Mouse (Mus musculus): ENCODE data around the gene Arhgap24.
"Not testable (repeated sequence)": the region's sequence is repeated elsewhere in the genome, so short reads cannot be mapped to it uniquely, and the experiment has no call there.

Arhgap24 gene

DNA sequence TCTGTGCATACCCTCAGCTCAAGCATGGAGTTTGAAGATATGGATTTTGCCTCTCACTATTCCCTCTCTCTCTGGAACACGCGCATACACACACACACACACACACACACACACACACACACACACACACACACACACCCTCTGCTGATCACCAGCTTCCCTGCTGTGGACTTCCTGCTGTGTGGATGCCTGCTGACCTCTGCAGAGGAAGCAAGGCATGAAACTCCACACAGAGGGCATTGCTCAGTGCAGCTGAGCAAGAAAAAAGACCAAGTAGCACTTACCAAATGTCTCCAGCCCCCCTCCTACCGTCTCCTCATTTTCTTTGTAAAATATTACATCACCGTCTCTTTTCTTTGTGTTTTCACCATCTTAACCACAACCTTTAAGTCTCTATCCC lies 310.1 kb downstream of the Arhgap24 start:
- no peak for DNase-seq (ENCODE audit: low read depth, low spot score)

DNA sequence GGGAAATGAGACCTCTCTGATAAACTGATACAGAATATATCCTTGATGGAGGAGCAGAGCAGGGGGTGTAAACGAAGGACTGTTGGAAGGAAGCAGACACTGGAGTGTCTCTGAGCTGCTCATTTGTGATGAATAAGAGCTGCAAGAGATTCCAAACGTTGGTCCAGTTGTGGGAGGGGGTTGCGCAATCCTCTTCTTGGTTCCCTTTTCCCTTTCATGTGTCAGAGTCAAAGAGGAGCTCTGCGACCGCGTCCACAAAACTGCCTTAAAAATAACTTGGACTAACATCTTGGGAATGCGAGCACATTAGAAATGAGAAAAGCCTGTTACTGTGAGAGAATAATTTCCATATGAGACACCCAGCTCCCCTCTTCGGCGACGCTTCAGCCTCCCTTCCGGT lies 312.3 kb downstream of the Arhgap24 start:
- no peak for DNase-seq (ENCODE audit: low read depth, low spot score)

DNA sequence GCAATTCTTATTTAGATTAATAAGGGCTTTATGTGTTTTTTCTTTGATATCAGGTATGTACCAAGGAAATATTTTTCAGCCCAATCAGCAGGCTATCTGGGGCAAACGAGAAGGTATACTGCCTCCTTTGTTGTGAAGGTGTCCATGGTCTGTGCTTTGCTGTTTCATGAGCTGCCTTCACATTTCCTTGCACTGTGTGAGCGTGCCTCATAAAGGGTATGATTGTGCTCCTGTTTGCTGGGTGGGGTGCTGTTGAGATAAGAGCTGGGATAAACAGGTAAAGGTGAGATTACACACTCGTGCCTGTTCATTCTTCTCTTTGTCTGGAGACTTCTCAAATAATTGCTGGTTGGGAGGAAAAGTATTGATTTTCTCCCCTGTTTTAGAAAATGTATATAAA lies 320.3 kb downstream of the Arhgap24 start:
- no peak for DNase-seq (ENCODE audit: low read depth, low spot score)

DNA sequence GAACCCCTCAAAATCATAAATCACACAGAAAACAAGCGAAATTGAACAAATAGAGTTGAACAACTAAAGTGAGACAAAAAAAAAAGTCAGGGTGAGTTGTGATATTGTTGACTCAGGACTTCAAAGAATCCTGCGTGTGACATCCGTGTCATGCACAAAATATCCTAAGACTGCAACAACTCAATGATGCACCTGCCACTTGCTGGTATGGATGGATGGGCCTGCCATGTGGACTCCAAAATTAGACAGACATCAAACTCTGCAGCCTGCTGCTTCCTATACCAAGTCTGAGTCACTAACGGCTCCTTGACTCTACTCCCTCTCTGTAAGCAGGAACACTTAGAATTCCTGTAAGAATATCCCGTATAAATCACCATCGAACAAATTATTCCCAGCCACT lies 321.6 kb downstream of the Arhgap24 start:
- DNase-seq (ENCODE audit: low read depth, low spot score): no peak

DNA sequence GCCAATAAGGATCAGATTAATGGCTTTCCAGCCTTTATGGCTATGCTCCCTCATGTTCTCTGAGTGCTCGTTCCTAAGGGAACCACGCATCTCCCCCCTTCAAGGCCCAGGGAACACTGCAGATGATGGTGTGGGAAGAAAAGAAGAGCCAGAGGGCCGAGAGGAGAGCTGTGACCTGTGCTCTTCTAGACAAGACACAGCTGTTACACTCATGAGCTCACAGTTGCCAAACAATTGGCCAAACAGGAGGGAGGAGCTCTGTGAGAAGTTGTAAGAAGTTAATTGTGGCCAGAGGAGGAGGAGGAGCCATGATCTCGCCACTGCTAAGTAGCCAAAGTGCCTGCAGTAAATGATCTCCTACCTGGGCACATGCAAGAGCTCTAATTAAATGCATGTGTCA lies 322.5 kb downstream of the Arhgap24 start:
- no peak for DNase-seq (ENCODE audit: low read depth, low spot score)

DNA sequence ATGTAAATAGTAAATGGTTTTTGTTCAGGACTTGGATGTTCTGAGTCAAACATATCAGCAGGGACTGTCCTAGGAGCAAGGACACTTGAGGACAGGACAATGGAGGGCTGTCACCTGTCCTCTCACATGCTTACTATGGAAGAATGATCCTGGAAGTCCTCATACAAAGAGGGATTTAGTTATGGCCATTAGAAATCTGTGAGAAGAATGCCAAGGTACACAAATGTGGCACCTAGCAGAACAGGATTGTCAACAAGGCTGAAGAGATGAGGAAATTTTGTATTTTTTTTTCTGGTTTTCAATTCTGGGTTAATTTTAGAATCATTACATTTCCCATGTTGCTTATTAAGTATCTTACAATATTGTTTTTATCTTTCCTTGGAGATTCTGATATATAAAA lies 326.3 kb downstream of the Arhgap24 start:
- DNase-seq (ENCODE audit: low read depth, low spot score): no peak

DNA sequence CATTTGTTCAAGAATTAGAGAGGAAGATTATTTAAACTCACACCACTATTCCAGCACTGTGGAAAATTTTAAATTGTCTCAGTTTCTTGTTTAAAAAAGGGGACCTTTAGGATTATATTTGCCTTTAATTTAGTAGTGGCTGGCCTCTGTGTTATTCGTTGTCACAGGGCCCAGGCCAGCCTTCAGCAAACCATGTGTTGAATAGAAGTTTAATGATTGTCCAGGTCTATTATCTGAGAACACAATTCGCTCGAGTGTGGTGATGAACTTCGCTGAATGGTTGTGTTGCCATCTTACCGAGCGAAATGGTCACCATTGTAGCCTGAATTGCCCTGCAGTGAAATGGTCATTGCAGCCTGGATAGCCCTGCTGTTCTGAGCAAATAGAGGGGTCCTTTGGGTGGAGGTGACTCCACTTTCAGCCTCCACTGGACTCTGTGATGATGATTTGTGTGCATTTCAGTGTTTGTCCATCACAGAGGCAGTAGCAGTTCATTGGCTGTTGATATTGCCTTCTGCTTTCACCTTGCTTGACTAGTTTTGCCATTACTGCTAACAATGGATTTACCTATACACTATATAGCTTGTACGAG lies 329.3 kb downstream of the Arhgap24 start:
- no peak for DNase-seq (ENCODE audit: low read depth, low spot score)

DNA sequence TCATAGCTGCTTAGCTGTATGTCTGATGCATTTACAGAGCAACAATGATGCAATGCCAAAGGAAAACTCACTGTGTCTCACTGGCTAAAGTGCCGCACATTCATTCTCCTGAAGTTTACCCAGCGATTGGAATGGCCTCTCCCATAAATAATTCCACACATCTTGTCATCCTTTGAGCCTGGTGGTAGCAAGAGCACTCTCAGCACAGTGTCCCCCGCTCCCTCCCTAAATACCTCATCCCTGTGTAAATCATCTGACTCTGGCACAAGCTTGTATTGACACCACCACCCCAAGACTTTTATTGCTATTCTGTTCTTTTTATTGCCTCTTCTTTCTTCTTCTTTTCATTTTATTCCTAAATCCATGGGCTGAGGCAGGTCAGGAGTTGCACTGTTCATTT lies 332.1 kb downstream of the Arhgap24 start:
- DNase-seq (ENCODE audit: low read depth, low spot score): no peak

DNA sequence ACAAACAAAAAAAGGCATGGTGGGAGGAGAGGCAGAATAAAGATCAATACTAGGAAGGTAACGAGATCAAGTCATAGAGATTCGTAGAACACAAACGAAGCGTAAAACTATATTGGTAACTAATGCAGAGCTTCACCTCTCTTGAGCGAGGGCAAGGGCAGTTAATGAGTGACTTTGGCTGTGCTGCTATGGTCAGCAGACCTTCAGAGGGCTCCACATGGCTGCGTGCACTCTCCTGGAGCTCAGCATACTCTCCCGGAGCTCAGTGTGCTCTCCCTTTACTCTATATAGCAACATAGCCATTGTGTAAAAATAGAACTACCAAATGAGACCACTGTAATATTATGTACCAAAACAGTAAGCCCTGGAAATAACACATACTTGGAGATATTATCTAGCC lies 336.4 kb downstream of the Arhgap24 start:
- DNase-seq (ENCODE audit: low read depth, low spot score): no peak

DNA sequence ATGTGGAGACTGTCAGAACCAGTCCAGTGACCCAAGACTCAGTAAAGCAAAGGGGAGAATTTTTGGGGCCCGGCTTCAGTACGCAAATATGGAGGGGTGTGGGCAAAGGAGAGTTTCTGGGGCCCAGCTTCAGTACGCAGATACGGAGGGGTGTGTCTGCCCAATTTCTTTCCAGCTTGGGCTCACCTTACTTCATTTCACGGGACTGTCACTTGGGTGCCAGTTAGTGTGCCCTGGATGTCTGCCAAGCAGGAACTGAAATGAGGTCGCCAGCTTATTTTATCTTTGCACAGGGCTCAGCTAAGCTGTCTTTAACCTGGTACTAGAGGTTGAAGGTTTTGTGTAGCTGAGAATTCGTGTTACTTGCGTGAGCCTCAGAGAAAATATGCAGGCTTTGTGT lies 344.3 kb downstream of the Arhgap24 start:
- no peak for DNase-seq (ENCODE audit: low read depth, low spot score)

DNA sequence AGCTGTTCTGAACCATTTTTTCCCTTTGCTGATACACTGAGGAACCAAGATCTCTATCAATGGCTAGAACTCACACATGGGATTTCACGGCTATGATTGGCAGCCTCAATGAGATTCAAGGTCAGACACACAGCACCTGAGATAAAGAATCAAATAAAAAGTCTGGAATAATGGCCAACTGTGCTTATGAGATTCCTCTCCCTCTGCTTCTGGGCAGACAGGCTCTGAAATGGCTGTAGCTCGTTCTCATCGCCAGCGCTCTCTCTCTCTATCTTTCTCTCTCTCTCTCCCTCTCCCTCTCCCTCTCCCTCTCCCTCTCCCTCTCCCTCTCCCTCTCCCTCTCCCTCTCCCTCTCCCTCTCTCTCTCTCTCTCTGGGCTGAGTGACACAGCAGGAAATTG lies 357.9 kb downstream of the Arhgap24 start:
- no peak for DNase-seq (ENCODE audit: low read depth, low spot score)

DNA sequence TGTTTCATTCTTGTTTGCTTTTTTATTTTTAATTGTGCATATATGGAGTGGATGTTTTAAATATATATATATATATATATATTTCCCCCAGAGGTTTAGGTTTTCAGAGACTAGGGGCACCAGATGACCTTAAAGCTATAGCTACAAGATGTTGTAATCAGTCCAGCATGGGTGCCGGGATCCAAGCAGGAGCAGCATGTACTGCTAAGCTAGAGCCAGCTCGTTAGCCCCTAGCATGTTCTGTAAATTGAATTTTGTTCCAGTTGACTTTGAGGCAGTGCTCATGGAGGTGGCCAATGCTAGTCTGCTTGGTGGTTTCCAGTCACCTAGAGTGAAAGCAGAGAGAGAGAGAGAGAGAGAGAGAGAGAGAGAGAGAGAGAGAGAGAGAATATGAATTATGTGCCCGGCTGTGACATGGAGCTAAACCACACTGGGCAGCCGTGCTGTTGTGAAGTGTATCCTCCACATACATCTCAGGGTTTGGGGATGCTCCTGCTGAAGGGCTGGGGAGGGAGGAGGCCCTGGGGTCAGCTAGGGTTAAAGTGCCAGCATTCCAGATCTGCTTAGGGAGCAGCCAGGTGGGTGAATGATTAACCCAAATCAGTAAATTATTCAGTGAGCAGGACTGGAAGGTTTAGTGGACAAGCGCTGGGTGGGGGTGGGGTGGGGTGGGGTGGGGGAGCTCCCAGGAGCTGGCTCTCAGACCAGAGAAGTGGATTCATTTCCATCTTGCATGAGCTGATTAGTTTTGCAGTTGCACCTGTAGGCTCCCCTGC lies 362.9 kb downstream of the Arhgap24 start:
- no peak for DNase-seq (ENCODE audit: low read depth, low spot score)

DNA sequence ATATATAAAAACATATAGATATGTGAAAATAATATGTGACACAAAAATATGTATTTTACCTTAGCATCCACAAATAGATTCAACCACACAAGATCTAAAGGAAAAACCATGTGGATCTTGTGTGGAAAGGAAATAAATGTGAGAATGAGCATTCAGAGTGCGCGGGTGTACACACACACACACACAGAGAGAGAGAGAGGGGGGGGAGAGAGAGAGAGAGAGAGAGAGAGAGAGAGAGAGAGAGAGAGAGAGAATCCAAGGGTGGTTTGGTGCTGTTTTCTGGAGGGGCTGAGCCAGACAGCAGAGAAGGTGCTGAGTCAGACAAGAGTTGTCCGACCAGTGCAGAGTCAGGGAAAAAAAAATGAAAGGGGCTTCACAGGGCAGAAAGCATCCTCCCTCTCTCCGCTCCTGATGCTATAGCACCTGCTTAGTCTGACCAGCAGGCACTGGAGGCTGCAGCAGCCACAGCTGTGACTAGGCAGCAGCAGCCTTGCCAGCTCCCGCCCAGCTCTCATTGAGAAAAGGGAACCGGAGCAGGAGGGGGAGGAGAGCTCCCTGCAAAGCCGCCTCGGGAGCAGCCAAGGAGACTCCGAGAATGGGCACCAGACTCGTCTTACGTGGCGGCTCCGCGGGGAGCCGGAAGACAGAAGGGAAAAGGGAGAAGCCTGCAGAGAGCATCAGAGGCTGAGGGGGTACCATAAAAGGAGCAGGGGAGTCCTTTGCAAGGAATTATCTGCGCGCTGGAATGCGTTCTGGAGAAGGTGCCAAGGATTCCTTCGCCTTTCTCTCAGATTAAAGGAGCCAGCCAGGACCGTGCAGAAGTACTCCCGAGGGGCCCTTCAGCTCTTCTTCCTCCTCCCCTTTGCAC lies 363.8 kb downstream of the Arhgap24 start:
- DNase-seq (ENCODE audit: low read depth, low spot score): no peak

DNA sequence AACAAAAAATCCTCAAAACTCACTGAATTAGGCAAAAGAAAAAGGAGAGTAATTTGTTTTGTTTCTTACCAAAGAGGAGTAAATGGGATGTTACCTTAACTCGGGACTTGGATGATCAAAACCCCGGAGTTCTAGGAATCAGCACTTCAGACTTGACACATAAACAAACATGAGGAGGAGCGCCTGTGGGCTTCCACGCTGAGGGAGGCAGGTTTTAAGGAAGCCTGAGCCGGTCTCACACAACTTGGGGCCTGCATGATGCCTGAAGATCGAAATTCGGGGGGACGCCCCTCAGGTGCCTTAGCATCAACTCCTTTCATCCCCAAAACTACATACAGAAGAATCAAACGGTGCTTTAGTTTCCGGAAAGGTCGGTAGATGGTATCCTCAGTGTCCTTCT lies 364.6 kb downstream of the Arhgap24 start:
- no peak for DNase-seq (ENCODE audit: low read depth, low spot score)

DNA sequence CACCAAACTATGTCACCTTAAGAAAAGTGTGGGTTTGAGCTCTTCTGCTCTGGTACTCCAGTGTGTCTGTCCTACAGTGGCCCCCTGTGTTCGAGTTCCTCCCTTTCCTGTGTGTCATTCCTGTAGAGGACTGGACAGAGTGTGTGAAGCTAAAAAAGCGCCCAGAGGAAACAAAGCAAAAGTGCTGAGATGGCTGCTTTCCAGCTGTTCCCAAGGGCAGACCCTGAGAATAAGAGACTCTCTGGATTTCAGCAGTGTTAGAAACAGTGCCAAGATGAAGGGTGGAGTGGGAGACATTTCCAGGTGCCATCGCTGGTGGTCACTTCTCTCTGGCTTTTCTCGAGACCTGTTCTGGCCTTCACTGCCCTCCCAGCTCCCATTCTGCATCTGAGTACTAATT lies 366.7 kb downstream of the Arhgap24 start:
- DNase-seq (ENCODE audit: low read depth, low spot score): no peak

DNA sequence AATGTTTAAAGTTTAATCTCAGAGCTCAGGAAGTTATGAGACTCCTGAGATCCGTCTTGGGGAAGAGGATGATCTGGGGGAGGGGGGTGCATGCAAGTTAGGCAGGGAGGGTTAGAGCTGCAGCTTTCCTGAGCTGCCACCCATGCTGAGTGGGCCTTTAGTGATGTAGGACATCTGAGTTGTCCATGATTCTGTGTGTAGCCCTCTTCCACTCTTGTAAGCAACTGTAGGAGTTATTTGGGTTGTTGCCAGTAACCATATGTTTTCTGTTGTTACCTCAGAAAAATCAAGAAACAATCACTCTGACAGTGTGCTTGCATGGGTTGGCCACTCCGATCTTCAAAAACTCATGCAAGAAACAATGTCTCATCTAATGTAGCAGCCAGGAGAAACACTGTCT lies 370.6 kb downstream of the Arhgap24 start:
- no peak for DNase-seq (ENCODE audit: low read depth, low spot score)

DNA sequence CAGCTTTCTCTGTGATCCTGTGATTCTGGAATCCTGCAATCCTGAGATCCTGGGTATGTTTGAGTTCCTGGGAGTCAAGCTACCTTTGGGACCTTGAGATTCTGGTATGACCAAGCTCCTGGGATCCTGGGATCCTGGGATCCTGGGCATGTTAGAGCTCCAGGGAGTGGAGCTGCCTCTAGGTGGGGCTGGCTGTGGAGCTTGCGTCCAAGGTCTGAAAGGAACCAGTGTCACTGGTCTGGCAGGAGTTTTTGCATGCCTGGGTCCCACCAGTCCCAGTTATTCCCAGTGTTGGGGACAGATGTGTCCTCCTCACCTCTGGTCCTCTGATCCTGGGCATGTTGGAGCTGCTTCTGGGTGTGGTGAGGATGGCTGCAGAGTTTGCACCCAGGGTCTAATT lies 372.6 kb downstream of the Arhgap24 start:
- DNase-seq (ENCODE audit: low read depth, low spot score): no peak

DNA sequence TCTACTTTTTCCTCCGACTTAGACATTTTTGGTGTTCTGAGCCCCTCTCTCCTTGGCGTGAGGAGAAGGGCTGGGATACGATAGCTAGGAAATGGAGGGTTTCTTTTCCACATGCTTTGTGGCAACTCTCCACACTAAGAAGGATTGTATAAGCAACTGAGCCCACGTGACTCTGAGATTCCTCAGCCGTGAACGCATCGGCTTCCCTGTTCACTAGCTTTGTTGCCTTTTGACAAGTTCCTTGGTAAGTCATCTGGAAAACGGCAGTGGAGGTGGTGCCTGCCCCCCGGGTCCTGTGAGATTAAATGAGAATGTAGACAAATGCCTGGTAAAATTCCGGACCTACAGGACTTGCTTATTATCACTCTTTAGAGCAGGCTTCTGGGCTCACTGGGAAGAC lies 374.6 kb downstream of the Arhgap24 start:
- DNase-seq (ENCODE audit: low read depth, low spot score): no peak

DNA sequence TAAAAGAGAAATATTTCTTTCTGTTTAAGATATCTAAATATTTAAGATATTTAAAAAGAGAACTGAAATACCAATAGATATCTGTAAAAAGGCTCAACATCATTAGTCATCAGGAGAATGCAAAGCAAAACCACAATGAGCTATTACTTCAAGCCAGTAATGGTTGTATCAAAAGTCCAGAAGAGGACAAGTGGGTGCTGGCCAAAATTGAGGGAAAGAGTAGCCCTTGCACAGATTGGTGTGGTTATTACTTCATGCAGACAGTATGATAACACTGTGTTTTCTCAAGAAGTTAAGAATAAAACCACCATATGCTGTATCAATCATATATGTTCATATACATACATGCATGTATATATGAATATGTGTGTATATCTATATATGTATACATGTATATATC lies 376.9 kb downstream of the Arhgap24 start:
- DNase-seq (ENCODE audit: low read depth, low spot score): no peak

DNA sequence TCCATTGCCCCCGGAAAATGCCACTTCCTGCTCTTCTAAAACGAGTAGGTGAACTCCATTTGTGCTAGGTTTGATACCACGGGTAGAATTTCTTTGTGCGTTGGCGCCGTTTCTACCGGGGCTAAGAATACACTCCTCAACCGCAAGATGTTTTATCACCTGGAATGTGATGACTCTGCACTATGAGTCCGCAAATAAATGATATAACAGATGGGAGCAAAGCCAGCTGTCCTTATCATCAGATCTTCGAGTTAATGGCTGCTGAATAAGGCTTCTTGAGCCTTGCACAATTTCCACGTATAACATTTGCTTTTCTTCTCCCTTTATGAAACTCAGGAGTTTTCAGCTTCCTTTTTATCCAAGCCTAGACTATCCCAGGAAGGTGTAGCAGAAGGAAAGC lies 378.6 kb downstream of the Arhgap24 start:
- DNase-seq (ENCODE audit: low read depth, low spot score): no peak

DNA sequence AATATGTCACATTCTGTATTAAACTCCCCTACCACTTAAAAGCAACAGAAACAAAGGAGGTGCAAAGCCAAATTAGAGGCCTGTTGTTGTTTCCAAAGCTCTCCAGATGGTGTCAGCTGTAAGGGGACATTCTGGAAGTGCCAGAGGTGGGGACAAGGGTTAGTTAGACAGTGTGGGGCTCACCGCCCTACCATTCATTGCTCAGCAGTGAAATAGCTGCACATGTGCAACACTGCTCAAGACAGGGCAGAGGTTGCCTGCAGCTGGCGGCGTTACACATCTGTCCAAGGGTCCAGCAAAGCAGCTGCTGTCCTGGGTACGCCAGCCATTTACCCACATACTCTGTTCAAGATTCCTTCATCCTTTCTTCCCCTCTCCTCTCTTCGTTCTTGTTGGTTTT lies 387.0 kb downstream of the Arhgap24 start:
- no peak for DNase-seq (ENCODE audit: low read depth, low spot score)

DNA sequence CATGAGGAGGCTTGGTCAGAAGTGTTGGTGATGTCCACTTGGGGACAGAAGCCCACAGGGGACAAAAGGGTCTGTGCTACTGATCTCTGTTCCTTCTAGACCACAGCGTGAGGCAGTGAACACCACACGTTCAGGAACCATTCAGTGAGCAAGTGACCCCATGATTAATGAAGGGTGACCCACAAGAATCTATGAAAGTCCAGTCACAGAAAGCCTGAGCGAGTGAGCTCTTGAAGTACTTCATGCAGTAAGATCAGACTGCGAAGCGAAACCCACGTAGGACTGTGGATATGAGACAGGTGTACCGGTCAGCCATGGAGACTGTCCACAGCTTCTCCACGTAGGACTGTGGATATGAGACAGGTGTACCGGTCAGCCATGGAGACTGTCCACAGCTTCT lies 391.8 kb downstream of the Arhgap24 start:
- DNase-seq (ENCODE audit: low read depth, low spot score): not testable (repeated sequence)

Data from CD4-positive, CD25-positive, alpha-beta regulatory T cell, adult 2 months (primary cell).